Mouse (Mus musculus): ENCODE results near the gene Dennd1b.

The Dennd1b gene

DNA sequence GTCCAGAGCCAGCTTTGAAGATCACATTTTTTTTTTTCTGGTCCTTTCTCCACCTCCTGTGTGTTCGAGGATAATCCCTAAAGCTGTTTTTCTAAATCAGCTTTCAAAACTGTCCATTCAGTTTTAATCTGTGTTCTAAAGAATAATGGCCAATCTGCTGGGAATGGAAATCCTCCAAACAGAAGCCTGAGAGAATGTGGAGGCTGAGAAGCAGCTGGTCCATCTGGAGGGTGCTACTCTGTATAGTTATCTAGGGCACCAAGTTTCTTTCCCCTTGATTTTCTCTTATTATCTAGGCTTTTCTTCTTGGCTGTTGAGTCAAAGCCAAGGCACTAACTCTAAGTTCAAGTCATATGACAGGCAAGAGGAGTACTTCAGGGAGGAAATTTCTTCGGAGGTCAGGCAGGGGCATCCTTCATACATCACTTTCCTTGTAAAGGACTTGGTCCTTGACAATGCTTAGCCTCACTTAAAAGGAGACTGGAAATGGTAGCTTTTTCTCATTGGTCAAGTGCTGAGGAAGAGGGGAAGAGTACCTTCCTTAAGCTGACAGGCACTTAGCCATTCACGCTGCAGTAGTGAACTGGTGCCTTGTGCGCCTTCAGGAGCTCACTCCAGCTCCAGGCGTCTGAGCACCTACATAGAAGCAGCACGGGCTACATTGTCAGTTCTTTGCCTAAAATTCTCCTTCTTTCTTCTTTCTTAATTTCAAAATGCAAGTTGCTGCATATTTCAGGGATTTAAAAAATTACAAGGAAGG is 32.6 kb downstream of the Dennd1b start:
- ChIA-PET CTCF (interaction anchor here in 1 of 4 experiments (0.6 kb wide), 1 partner anchor 16 kb away, joined by 3 read pairs; no protein-coding TSS in a partner anchor), POLR2A (no interaction called here)

DNA sequence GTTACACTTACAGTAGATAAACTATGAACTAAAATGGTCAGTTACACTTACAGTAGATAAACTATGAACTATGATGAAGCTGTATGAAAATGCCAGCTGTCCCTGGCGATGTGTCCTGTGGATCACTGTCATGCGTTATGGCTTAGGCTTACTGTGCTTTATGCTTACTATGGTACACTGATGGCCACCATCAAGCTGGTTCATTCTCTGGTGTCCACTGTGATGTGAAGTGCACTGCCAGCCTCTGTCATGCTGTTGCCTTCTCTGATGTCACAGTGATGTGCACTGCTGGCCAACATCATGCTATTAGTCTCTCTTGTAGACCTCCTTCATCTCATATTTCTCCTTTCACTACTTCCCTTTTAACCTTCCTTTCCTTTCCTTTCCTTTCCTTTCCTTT is 33.4 kb downstream of the Dennd1b start:
- POLR2A ChIA-PET, result no interaction called here

DNA sequence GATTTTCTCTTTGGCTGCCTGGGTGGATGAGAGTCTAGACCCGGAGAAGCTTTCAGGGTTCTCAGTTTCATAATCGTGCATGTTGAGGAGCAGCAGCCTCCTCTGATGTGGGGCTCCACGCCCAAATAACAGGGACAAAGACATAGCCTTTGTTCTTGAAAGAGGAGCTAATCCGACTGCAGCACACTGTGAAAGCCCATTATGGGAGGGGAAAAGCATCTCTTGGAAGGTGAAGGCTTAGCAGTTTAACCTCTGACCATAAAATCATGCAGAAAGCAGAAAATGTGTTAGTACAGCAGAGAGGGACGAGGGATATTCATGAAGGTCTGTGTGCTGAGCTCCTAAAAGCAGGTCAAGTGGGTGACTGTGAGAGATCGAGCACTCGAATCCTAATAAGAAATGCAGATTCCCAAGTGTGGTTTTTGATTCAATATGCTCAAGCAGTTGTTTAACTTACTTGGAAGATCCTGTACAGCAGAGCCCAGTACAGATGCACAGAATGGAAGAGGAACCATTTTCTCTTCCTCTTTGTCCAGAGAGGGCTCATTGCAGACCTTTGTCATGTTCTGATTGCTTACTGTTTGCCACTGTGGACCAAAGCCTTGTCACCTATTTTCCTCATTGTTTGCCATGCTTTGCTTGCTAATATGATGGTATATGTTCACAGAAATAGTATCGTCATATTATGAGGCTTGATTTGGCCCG is 37.6 kb downstream of the Dennd1b start:
- CTCF ChIA-PET, result no interaction called here
- POLR2A ChIA-PET, result interaction anchor here in 2 of 4 experiments (0.6 to 1.5 kb wide), 4 partner anchors 14 to 161 kb away, joined by 3 to 4 read pairs (median 3); partner anchors contain the start of gene Dennd1b (in 2 of the 2)

More for the DNA sequence above, 33.4 kb downstream of the Dennd1b start:
- CTCF ChIA-PET, result interaction anchor here in 1 of 4 experiments (0.6 kb wide), 1 partner anchor 17 kb away, joined by 3 read pairs; no protein-coding TSS in a partner anchor

DNA sequence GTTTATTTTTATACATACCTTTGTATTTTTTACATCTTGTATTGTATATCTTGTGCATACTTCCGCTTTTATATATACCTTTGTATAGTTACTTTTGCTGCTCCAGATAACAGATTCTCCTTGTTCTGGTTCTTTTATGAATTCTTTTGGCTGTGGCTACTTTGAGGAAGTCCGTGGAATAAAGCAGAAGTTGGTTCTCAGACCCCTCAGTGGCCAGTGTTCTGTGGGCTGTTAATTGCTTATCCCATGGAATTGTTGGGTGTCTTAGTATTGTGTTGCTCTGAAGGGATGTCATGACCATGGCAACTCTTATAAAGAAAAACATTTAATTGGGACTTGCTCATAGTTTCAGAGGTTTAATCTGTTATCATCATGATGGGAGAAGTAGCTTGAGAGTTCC is 40.3 kb downstream of the Dennd1b start:
- CTCF ChIA-PET, result no interaction called here
- POLR2A ChIA-PET, result no interaction called here

DNA sequence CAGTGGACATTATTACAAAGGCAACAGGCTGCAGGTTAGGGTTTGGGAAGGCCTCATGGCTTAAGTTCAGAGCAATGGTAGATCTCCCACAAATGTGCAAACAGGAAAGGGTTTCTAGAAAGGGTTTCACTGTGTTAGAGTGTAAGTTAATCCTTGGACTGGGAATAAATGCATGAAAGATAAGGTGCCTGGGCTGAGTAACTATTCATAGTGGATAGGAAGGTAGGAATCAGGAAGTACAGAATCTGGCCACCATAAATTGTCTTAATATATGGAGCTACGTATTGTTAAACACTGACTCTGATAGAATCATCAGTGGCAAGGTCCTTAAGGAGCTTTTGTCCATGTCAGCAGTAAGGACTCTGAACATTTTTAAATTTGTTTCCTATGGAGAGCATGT is 42.8 kb downstream of the Dennd1b start:
- ChIA-PET CTCF (no interaction called here), POLR2A (no interaction called here)

DNA sequence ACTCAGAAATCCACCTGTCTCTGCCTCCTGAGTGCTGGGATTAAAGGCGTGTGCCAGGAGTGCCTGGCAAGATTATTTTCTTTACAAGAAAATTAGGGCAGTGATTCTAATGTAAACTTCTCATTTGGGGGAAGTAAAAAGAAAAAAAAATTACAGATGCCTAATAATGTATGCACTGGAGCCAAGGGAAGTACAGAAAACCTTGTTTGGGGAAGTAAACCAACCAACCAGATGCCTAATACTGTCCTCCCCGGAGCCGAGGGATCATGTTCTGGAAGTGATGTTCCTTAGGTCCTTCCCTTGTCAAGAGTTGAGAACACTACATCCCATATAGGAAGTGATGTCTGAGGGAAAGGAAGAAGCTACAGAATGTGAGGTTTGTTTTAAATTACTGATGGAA is 44.2 kb downstream of the Dennd1b start:
- POLR2A ChIA-PET, result no interaction called here
- CTCF ChIA-PET, result no interaction called here

DNA sequence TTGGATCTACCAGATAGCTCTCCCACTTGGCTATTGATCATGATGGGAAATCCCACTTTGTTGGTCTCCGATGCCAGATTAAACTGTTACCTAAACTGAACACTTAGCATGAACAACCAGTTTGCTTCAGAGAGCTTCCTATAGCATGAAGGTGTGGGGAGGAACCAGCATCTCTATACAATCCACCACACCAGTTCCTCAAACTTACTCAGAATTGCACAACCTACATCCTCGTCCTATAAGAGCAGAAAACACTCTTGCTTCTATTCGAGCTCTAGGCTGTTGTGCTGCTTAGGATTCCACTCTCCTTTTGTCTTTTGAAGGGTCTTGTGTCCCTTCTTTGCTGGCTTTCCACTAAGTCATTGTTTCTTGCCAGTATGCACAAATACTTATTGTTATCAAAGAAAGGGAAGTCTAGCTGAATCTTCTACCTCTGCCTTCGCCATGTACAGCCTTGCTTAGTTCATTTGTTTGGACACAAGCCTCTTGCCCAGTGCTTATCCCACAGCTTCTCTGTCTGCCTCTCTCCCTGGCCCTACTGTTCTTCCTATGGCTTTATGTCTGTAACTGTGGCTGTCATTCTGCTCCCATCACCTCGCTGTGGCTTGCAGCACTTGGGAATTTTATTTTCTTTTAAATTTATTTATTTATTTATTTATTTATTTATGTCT is 52.0 kb downstream of the Dennd1b start:
- POLR2A ChIA-PET, result no interaction called here
- CTCF ChIA-PET, result no interaction called here

DNA sequence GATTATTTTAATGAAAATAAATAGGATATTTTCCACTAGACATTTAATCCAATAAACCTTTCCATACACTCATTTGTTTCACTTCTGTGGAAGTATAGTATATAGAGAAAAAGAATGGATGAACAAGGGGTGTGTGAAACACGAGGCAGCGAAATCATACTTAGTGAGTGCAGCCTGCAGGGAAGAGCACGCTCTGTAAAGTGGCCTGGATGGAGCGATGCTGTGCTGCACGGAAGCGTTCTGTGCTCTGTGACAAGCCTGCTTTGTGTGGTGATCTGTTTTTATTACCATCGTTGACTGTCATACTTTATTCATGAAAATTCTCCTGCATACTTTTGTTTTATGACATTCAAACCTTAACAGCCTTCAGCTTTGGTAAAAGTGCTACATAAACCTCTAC is 58.1 kb downstream of the Dennd1b start:
- ChIA-PET POLR2A (no interaction called here), CTCF (no interaction called here)

DNA sequence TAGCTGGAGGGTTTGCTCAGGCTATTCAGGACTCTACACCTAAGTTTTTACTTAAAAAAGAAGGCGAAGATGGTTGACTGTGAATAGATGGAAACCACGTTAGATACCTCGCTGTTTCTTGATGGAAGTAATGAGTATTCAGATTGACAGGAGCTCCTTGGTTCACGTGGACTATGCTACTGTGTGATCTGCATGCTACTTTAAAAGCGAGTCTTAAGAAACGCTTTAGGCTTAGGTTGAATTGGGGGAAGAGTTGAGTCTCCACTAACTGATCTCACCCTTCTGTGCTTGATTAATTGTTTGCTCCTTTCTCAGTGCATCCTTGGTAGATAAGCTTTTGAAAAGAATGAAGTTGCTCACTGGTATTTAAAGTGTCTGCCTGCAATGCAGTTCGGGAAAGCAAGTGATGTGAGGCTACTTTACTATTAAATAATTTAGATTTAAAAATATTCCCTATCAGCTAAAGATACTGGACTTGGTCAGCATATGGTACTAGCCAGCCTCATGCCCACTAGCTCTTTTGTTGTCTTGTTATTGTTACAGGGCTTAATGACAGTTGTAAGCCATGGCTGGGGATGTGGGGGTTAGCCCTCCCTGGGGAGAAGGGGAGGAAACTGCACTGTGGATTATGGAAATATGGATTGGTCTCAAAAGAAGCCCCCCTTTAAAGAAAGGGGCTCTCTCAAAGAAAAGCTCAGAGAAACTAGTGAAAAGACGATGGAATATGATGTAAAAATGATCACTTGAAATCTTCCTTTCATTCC is 62.8 kb downstream of the Dennd1b start:
- ChIA-PET CTCF (interaction anchor here in 1 of 4 experiments (0.5 kb wide), 1 partner anchor 272 kb away, joined by 3 read pairs; no protein-coding TSS in a partner anchor), POLR2A (interaction anchor here in 1 of 4 experiments (1.1 kb wide), 1 partner anchor 37 kb away, joined by 3 read pairs; no protein-coding TSS in a partner anchor)

DNA sequence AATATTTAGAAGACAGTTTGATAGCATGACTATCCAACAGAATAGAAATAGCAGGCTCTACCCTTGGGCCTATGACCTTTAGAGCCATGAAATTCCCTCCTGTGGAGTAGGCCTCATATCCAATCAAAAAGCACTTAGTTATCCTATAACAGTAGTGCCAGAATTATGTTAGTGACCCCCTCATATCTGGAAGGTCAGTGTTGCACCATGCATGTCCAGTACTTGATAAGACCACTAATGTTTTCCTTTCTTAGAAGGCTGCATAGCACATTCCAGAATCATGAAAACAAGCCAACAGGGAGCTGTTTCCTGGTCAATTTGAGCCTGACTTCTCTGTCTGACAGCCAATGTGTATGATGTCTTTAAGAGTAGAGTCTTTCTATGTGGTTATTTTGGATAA is 66.3 kb downstream of the Dennd1b start:
- CTCF ChIA-PET, result no interaction called here
- POLR2A ChIA-PET, result no interaction called here

DNA sequence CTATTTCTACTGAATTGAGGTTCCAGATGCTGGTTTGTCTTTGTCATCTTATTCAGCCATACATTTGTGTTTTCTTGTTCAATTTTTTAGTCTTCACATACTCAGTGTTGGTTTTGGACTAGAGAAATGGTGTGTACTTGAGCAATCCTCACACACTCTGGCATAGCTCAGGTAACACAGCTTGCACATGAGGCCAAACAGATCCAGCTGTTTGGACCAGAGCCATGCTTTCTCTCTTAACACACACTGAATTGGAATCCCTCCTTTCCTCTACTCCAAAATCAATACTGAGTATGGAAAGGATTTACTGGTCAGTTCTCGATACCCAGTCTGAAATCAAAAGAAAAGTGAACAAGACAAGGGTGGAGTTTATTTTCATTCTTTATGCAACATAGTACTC is 69.2 kb downstream of the Dennd1b start:
- POLR2A ChIA-PET, result no interaction called here
- CTCF ChIA-PET, result no interaction called here

DNA sequence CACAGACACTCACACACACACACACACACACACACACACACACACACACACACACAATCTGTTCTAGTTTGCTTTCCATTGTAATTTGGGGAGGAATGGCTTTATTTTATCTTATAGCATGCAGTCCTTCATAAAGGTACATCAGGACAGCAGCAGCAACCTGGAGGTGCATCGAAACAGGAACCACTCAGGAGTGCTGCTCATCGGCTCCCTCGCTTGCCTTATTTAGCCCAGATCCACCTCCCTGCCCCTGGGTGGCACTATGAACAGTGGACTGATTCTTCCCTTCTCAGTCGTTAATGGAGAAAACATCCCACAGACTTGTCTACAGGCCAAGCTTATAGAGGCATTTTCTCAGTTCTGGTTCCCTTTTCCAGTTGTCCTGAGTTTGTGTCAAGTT is 71.9 kb downstream of the Dennd1b start:
- POLR2A ChIA-PET, result no interaction called here
- CTCF ChIA-PET, result no interaction called here

DNA sequence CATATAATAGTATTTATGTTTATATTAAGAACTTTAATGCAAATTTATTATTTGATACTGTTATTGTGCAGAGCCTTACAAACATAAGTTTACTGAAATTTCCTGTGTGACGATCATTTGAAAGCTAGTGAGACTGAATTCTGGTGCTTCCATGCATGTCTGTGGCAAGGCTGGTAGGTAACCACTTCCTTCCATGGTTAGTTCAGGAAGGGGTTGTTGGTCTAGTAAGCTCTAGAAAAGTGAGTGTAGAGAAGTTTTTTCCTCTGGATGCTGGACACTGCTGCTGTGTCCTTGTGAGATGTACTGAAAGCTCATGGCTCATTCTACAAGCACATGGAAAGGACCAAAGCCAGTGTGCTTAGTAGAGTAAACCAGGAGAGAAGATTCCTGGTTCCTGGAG is 73.1 kb downstream of the Dennd1b start:
- ChIA-PET CTCF (no interaction called here), POLR2A (interaction anchor here in 2 of 4 experiments (0.6 to 0.7 kb wide), 3 partner anchors 26 to 395 kb away, joined by 3 to 6 read pairs (median 4); no protein-coding TSS in a partner anchor)

DNA sequence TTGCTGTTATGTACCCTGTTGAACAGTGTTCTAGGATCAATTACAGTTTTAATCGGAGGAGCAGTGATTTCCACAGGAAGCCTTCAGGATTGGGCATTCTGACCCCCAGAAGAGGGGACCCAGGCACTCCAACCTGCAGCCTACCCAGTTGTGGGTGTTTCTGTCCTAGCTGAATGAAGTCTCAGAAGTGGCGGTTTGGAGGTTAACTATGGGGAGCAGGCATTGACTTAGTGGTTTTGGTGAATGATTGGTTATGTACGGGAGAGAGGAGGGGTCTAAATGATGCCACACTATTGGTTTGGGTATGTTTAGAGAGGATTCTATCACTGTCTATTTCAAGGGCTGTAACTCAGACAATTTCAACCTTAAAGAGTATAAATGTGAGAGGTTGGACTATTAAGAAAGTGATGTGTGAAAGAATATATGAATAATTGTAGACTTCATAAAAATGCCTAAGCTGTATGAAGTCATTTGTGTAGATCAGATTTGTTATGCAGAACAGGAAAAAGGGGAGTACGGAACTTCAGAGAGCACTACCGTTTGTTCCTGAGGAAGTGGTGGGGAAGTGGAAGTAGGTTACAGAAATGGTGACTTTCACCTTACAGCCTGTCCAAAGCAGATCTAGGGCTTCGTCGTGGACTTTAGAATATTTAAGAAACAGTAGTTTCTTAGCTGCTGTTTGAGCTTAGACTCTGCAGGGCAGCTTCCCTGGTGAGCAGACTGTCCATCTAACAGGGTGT is 73.7 kb downstream of the Dennd1b start:
- CTCF ChIA-PET, result no interaction called here
- POLR2A ChIA-PET, result interaction anchor here in 3 of 4 experiments (0.6 to 1.0 kb wide), 3 partner anchors 8 to 375 kb away, joined by 3 to 6 read pairs (median 3); no protein-coding TSS in a partner anchor

DNA sequence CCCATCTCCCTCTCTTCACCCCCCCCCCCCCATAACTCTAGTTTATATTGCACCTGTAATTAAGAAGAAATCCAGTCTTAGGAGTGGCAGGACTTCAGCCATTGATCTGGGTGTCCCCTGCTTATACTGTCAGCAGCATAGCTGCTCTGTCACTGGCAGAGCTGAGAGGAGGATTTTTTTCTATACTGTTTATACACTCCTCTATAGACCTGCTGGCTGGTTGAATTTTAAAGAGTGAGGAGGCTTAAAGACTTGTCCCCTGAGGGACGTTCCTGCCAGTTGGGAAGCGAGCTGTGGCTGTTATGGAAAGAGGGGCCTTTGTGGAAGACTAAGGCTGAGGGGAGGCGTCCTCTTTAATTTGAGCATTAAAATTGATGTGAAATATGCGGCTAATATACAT is 74.8 kb downstream of the Dennd1b start:
- POLR2A ChIA-PET, result interaction anchor here in 1 of 4 experiments (0.6 kb wide), 2 partner anchors 116 to 544 kb away, joined by 3 read pairs; no protein-coding TSS in a partner anchor

DNA sequence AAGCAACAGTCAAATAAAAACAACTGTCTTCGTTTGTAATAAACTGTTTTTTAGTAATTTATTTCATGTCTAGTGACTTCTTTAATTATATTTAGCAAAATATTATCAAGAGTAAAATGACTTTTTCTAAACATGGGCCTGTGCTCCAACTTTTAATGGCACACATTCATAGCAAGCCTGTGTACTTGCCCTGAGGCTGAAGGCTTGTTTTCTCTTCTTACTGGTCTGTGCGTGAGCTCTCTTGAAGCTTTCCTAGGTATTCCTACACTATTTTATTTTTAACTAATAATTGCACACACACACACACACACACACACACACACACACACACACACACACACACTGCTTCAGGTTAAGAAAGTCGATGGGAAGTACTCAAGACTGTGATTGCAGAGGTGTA is 75.4 kb downstream of the Dennd1b start:
- POLR2A ChIA-PET, result interaction anchor here in 1 of 4 experiments (0.6 kb wide), 1 partner anchor 545 kb away, joined by 3 read pairs; no protein-coding TSS in a partner anchor

More for the DNA sequence above, 74.8 kb downstream of the Dennd1b start:
- CTCF ChIA-PET, result no interaction called here

DNA sequence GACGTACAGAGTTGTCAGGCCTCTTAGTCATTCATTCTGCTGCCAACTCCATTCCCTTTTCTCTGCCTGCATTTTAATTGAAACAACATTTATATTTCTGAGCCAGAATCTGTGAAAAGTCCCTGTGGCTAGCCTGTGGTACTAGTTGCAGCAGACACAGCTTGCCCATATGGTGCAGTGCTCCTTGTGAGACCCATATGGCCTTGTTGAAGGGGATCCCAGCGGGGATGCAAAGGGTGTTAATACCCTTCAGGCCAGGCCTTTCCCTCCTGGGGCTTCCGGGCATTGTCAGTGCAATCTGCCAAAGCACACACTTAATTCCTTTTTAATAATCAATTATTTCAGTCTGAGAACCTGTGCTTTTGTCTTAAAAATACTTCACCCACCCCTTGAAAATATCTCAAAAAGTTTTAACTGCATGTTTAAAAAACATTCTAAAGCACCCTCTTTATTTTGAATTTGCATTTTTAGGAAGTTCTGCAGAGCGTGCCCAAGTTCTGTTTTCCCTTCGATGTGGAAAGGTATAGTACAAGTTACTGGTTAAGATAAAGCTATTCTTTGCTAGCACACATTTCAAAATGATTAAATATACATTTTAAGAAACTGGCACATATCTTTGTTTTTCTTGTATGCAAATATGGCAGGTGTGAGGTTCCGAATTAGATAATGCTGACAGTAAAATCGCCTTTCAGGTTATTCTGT is 76.4 kb downstream of the Dennd1b start:
- POLR2A ChIA-PET, result interaction anchor here in 1 of 4 experiments (1.0 kb wide), 1 partner anchor 9 kb away, joined by 3 read pairs; no protein-coding TSS in a partner anchor
- CTCF ChIA-PET, result no interaction called here

More for the DNA sequence above, 75.4 kb downstream of the Dennd1b start:
- CTCF ChIA-PET, result no interaction called here

DNA sequence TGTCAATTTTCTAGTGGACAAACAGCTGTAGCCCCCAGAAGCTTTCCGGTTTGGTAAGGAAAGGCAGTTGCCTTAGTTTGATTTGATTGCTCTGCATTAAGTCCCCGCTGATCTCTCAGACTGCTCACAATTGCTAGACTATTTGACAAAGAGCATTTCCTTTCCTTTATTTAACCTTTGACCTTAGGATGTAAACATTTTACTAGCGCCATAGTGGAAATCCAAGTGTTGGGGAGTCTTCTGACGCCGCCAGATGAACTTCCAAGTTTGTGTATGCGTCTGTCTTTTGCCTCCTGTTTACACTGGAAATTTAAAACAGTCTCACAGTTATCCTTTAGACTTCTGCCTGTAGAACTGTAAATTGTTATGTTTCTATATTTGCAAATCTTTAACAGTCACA is 85.8 kb downstream of the Dennd1b start:
- POLR2A ChIA-PET, result no interaction called here
- CTCF ChIA-PET, result no interaction called here
